Mouse (Mus musculus): ENCODE measurements around the gene Unc13d. TPM values are rescaled to one million over a fixed set of nuclear protein-coding genes. Genes with fewer than 3 reads are reported as not detected.
A peak's percentile ranks its signal among the peaks of the same experiment; 100 is the strongest.

Unc13d gene
- total RNA-seq, 2 experiments from 2014 or later = 1.5 to 2.0 TPM

- Histone ChIP-seq H3K27ac (peak overlapping the region; percentile 25; the same call in 1 of the 2 replicates), H3K4me3 (no peak overlapping the region)
- TF ChIP-seq CTCF (IDR thresholded peaks at IDR 0.05) = no peak
- DNase-seq (ENCODE audit: extremely low spot score in 1 of 2, low spot score in 2 of 2) = no peak
- intact Hi-C loops (cut with DNase I) = no loop called here
Observed at GRCm38 (mm10) chr11:116107777-116108285, 30.1 kb upstream of the Unc13d start.

- Histone ChIP-seq H3K27ac (no peak overlapping the region), H3K4me3 (no peak overlapping the region)
- TF ChIP-seq CTCF (IDR thresholded peaks at IDR 0.05) = peak; percentile 11
- no peak for DNase-seq (ENCODE audit: extremely low spot score in 1 of 2, low spot score in 2 of 2)
- intact Hi-C loops (cut with DNase I) = no loop called here
Observed at GRCm38 (mm10) chr11:116106963-116107776, 29.4 kb upstream of the Unc13d start.

GRCm38 (mm10) chr11:116106154-116106962 is 28.6 kb upstream of the Unc13d start:
- no peak for TF ChIP-seq CTCF (IDR thresholded peaks at IDR 0.05)
- no peak overlapping the region for H3K4me3 ChIP-seq
- intact Hi-C loops (cut with DNase I) = no loop called here
- DNase-seq (ENCODE audit: extremely low spot score in 1 of 2, low spot score in 2 of 2) = no peak
- no peak overlapping the region for H3K27ac ChIP-seq

GRCm38 (mm10) chr11:116105065-116105464 is 27.3 kb upstream of the Unc13d start:
- Histone ChIP-seq H3K27ac (no peak overlapping the region), H3K4me3 (no peak overlapping the region)
- no peak for TF ChIP-seq CTCF (IDR thresholded peaks at IDR 0.05)
- intact Hi-C loops (cut with DNase I) = no loop called here
- DNase-seq (ENCODE audit: extremely low spot score in 1 of 2, low spot score in 2 of 2) = no peak

- intact Hi-C loops (cut with DNase I) = no loop called here
- TF ChIP-seq CTCF (IDR thresholded peaks at IDR 0.05) = no peak
- DNase-seq (ENCODE audit: extremely low spot score in 1 of 2, low spot score in 2 of 2) = no peak
- no peak overlapping the region for H3K4me3 ChIP-seq
- H3K27ac ChIP-seq = peak overlapping the region; percentile 64
Observed at GRCm38 (mm10) chr11:116104006-116104646, 26.4 kb upstream of the Unc13d start.

- no peak for DNase-seq (ENCODE audit: extremely low spot score in 1 of 2, low spot score in 2 of 2)
- TF ChIP-seq CTCF (IDR thresholded peaks at IDR 0.05) = no peak
- intact Hi-C loops (cut with DNase I) = no loop called here
- Histone ChIP-seq H3K4me3 (no peak overlapping the region), H3K27ac (peak overlapping the region; percentile 64)
Observed at GRCm38 (mm10) chr11:116103572-116103971, 25.8 kb upstream of the Unc13d start.

- TF ChIP-seq CTCF (IDR thresholded peaks at IDR 0.05) = no peak
- DNase-seq (ENCODE audit: extremely low spot score in 1 of 2, low spot score in 2 of 2) = no peak
- intact Hi-C loops (cut with DNase I) = no loop called here
- Histone ChIP-seq H3K27ac (peak overlapping the region; percentile 76), H3K4me3 (no peak overlapping the region)
Observed at GRCm38 (mm10) chr11:116102472-116102871, 24.7 kb upstream of the Unc13d start.

GRCm38 (mm10) chr11:116101931-116102381 is 24.2 kb upstream of the Unc13d start:
- H3K27ac ChIP-seq = peak overlapping the region; percentile 76
- no peak; the same call in 1 of the 2 replicates for TF ChIP-seq CTCF (IDR thresholded peaks at IDR 0.05)
- no peak for DNase-seq (ENCODE audit: extremely low spot score in 1 of 2, low spot score in 2 of 2)
- H3K4me3 ChIP-seq = no peak overlapping the region
- intact Hi-C loops (cut with DNase I) = no loop called here

- intact Hi-C loops (cut with DNase I) = no loop called here
- no peak overlapping the region for H3K4me3 ChIP-seq
- no peak for DNase-seq (ENCODE audit: extremely low spot score in 1 of 2, low spot score in 2 of 2)
- TF ChIP-seq CTCF (IDR thresholded peaks at IDR 0.05) = no peak
- peak overlapping the region; percentile 76 for H3K27ac ChIP-seq
Observed at GRCm38 (mm10) chr11:116100839-116101238, 23.1 kb upstream of the Unc13d start.

- no peak overlapping the region for H3K27ac ChIP-seq
- DNase-seq (ENCODE audit: extremely low spot score in 1 of 2, low spot score in 2 of 2) = no peak
- no peak overlapping the region for H3K4me3 ChIP-seq
- TF ChIP-seq CTCF (IDR thresholded peaks at IDR 0.05) = no peak
- intact Hi-C loops (cut with DNase I) = no loop called here
Observed at GRCm38 (mm10) chr11:116100385-116100784, 22.6 kb upstream of the Unc13d start.

- 0 out of 2 replicates have a peak overlapping the region, but pooled peaks have one; percentile 36 for H3K27ac ChIP-seq
Observed at GRCm38 (mm10) chr11:116099462-116099861, 21.7 kb upstream of the Unc13d start.

More at GRCm38 (mm10) chr11:116099462-116099861, 21.7 kb upstream of the Unc13d start:
- DNase-seq (ENCODE audit: extremely low spot score in 1 of 2, low spot score in 2 of 2) = no peak
- intact Hi-C loops (cut with DNase I) = no loop called here
- H3K4me3 ChIP-seq = no peak overlapping the region
- TF ChIP-seq CTCF (IDR thresholded peaks at IDR 0.05) = no peak

Measured in left cerebral cortex, adult 2 months (tissue).